Mouse (Mus musculus) CH12.LX (cell line): ENCODE measurements around the gene Aspm.

Source experiments
- CTCF ChIP-seq, 2 experiments: IDR thresholded peaks in 1 of 2; conservative IDR thresholded peaks in 1 of 2; 2 replicates each; pipeline ENCODE4 v1.5.1; 2011 to 2012; ENCODE audit warnings: low read depth in 2 of 2, low read length in 2 of 2, improper control_type of control experiment in 1 of 2, inconsistent platforms in 1 of 2, mild to moderate bottlenecking in 1 of 2, moderate library complexity in 1 of 2
- MXI1 ChIP-seq: IDR thresholded peaks from 2 replicates; pipeline ENCODE4 v1.6.1; 2011; ENCODE audit warnings: mild to moderate bottlenecking, low read depth, low read length, improper control_type of control experiment
- POLR2A ChIP-seq: IDR thresholded peaks from 2 replicates; pipeline ENCODE4 v1.6.1; 2011; ENCODE audit warnings: low read depth, mild to moderate bottlenecking, improper control_type of control experiment, low read length
- TBP ChIP-seq: conservative IDR thresholded peaks from 2 replicates; pipeline ENCODE4 v1.6.1; 2011; ENCODE audit warnings: low read depth, low read length, improper control_type of control experiment

DNA sequence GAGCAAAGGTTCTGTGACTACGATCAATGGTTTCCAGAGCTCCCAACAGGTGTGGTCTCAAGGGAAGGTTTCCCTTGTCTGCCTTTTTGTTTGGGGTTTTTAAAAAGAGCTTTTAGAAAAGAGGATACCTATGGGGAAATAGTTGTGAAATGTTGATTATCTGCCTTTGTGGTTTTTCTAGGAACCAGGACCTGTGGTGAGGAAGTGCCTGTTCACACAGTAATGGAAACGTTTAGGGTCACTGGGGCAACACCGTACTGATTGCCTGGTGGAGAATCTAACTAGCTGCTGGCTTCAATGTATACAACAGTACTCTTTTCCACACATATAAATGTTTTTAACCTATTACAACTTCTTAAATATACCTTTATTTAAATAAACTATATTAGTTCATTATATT is 41.1 kb upstream of the Aspm start:
- no peak for TF ChIP-seq CTCF (conservative IDR thresholded peaks at IDR 0.05 in 1 of 2, IDR thresholded peaks at IDR 0.05 in 1 of 2; ENCODE audit: low read depth in 2 of 2, low read length in 2 of 2)
- no peak for TF ChIP-seq MXI1
- TF ChIP-seq TBP: no peak
- TF ChIP-seq POLR2A: no peak
